Mouse (Mus musculus): ENCODE results near the gene Cyp19a1. TPM values are rescaled to one million over a fixed set of nuclear protein-coding genes. Genes with fewer than 3 reads are reported as not detected.
A peak's percentile ranks its signal among the peaks of the same experiment; 100 is the strongest.

Gene Cyp19a1
- polyA plus RNA-seq, 1 experiment from 2014 or later, result not detected

- H3K27ac ChIP-seq (ENCODE audit: low read depth, low read length), result no peak overlapping the region
- ATAC-seq, result no peak
- H3K4me1 ChIP-seq (replicated peaks; ENCODE audit: control insufficient read depth, insufficient read depth, low read length), result no peaks in the 10 kb centered on the region
- H3K9ac ChIP-seq (ENCODE audit: low read depth, low read length), result no peak overlapping the region
- H3K4me2 ChIP-seq (replicated peaks; ENCODE audit: low read depth), result no peak overlapping the region
- no peaks in the 10 kb centered on the region for H3K36me3 ChIP-seq (ENCODE audit: control insufficient read depth, insufficient read depth)
- 76% methylated on average over 3 of the region's 3 CpGs for WGBS
- H3K4me3 ChIP-seq (ENCODE audit: low read depth, low read length), result no peak overlapping the region
- no peaks in the 10 kb centered on the region for H3K9me3 ChIP-seq (ENCODE audit: control insufficient read depth)
- no peak for TF ChIP-seq CTCF (IDR thresholded peaks at IDR 0.05; ENCODE audit: low read depth)
- H3K27me3 ChIP-seq (replicated peaks; ENCODE audit: control insufficient read depth, insufficient read depth, low read length), result no peaks in the 10 kb centered on the region
These were observed 76.5 kb downstream of the Cyp19a1 start for GRCm38 (mm10) chr9:54191435-54191834.

- Histone ChIP-seq H3K4me2 (replicated peaks; ENCODE audit: low read depth) (no peak overlapping the region), H3K27ac (ENCODE audit: low read depth, low read length) (no peak overlapping the region), H3K9ac (ENCODE audit: low read depth, low read length) (no peak overlapping the region), H3K27me3 (replicated peaks; ENCODE audit: control insufficient read depth, insufficient read depth, low read length) (no peaks in the 10 kb centered on the region), H3K9me3 (ENCODE audit: control insufficient read depth) (no peaks in the 10 kb centered on the region), H3K4me1 (replicated peaks; ENCODE audit: control insufficient read depth, insufficient read depth, low read length) (no peaks in the 10 kb centered on the region), H3K4me3 (ENCODE audit: low read depth, low read length) (no peak overlapping the region), H3K36me3 (ENCODE audit: control insufficient read depth, insufficient read depth) (no peaks in the 10 kb centered on the region)
- no peak for ATAC-seq
- 82% methylated on average over 7 of the region's 7 CpGs for WGBS
- TF ChIP-seq CTCF (IDR thresholded peaks at IDR 0.05; ENCODE audit: low read depth), result no peak
These were observed 85.4 kb downstream of the Cyp19a1 start for GRCm38 (mm10) chr9:54182484-54182883.

- H3K27ac ChIP-seq (ENCODE audit: low read depth, low read length), result no peak overlapping the region
- H3K27me3 ChIP-seq (replicated peaks; ENCODE audit: control insufficient read depth, insufficient read depth, low read length), result no peaks in the 10 kb centered on the region
- H3K4me2 ChIP-seq (replicated peaks; ENCODE audit: low read depth), result no peak overlapping the region
- no peak for ATAC-seq
- no peaks in the 10 kb centered on the region for H3K36me3 ChIP-seq (ENCODE audit: control insufficient read depth, insufficient read depth)
- WGBS, result 15% methylated on average over 2 of the region's 2 CpGs
- peak; percentile 72 for TF ChIP-seq CTCF (IDR thresholded peaks at IDR 0.05; ENCODE audit: low read depth)
- no peak overlapping the region for H3K4me3 ChIP-seq (ENCODE audit: low read depth, low read length)
- H3K9ac ChIP-seq (ENCODE audit: low read depth, low read length), result no peak overlapping the region
- no peaks in the 10 kb centered on the region for H3K4me1 ChIP-seq (replicated peaks; ENCODE audit: control insufficient read depth, insufficient read depth, low read length)
- H3K9me3 ChIP-seq (ENCODE audit: control insufficient read depth), result no peaks in the 10 kb centered on the region
These were observed 86.6 kb downstream of the Cyp19a1 start for GRCm38 (mm10) chr9:54181330-54181729.

GRCm38 (mm10) chr9:54180216-54180615 lies 87.7 kb downstream of the Cyp19a1 start:
- no peaks in the 10 kb centered on the region for H3K27me3 ChIP-seq (replicated peaks; ENCODE audit: control insufficient read depth, insufficient read depth, low read length)
- H3K36me3 ChIP-seq (ENCODE audit: control insufficient read depth, insufficient read depth), result no peaks in the 10 kb centered on the region
- no peak overlapping the region for H3K27ac ChIP-seq (ENCODE audit: low read depth, low read length)
- no peak overlapping the region for H3K4me2 ChIP-seq (replicated peaks; ENCODE audit: low read depth)
- TF ChIP-seq CTCF (IDR thresholded peaks at IDR 0.05; ENCODE audit: low read depth), result no peak
- H3K9ac ChIP-seq (ENCODE audit: low read depth, low read length), result no peak overlapping the region
- H3K4me1 ChIP-seq (replicated peaks; ENCODE audit: control insufficient read depth, insufficient read depth, low read length), result no peaks in the 10 kb centered on the region
- ATAC-seq, result no peak
- H3K4me3 ChIP-seq (ENCODE audit: low read depth, low read length), result no peak overlapping the region
- H3K9me3 ChIP-seq (ENCODE audit: control insufficient read depth), result no peaks in the 10 kb centered on the region
- WGBS, result 76% methylated on average over 17 of the region's 17 CpGs

GRCm38 (mm10) chr9:54169489-54169888 lies 98.4 kb downstream of the Cyp19a1 start:
- Histone ChIP-seq H3K4me3 (ENCODE audit: low read depth, low read length) (no peak overlapping the region), H3K9me3 (ENCODE audit: control insufficient read depth) (no peaks in the 10 kb centered on the region), H3K36me3 (ENCODE audit: control insufficient read depth, insufficient read depth) (no peaks in the 10 kb centered on the region), H3K4me1 (replicated peaks; ENCODE audit: control insufficient read depth, insufficient read depth, low read length) (no peaks in the 10 kb centered on the region), H3K27ac (ENCODE audit: low read depth, low read length) (no peak overlapping the region), H3K4me2 (replicated peaks; ENCODE audit: low read depth) (no peak overlapping the region), H3K27me3 (replicated peaks; ENCODE audit: control insufficient read depth, insufficient read depth, low read length) (no peaks in the 10 kb centered on the region), H3K9ac (ENCODE audit: low read depth, low read length) (no peak overlapping the region)
- peak; percentile 78 for TF ChIP-seq CTCF (IDR thresholded peaks at IDR 0.05; ENCODE audit: low read depth)
- ATAC-seq, result no peak
- 44% methylated on average over 5 of the region's 5 CpGs for whole genome bisulfite sequencing

- no peaks in the 10 kb centered on the region for H3K4me1 ChIP-seq (replicated peaks; ENCODE audit: control insufficient read depth, insufficient read depth, low read length)
- no peak for TF ChIP-seq CTCF (IDR thresholded peaks at IDR 0.05; ENCODE audit: low read depth)
- no peak for ATAC-seq
- H3K27me3 ChIP-seq (replicated peaks; ENCODE audit: control insufficient read depth, insufficient read depth, low read length), result no peaks in the 10 kb centered on the region
- H3K4me3 ChIP-seq (ENCODE audit: low read depth, low read length), result no peak overlapping the region
- WGBS, result 85% methylated on average over 10 of the region's 10 CpGs
- no peaks in the 10 kb centered on the region for H3K9me3 ChIP-seq (ENCODE audit: control insufficient read depth)
- H3K4me2 ChIP-seq (replicated peaks; ENCODE audit: low read depth), result no peak overlapping the region
- H3K9ac ChIP-seq (ENCODE audit: low read depth, low read length), result no peak overlapping the region
- no peaks in the 10 kb centered on the region for H3K36me3 ChIP-seq (ENCODE audit: control insufficient read depth, insufficient read depth)
- H3K27ac ChIP-seq (ENCODE audit: low read depth, low read length), result no peak overlapping the region
These were observed 99.5 kb downstream of the Cyp19a1 start for GRCm38 (mm10) chr9:54168425-54168824.

GRCm38 (mm10) chr9:54163117-54163516 lies 104.8 kb downstream of the Cyp19a1 start:
- ATAC-seq, result no peak
- Histone ChIP-seq H3K4me1 (replicated peaks; ENCODE audit: control insufficient read depth, insufficient read depth, low read length) (no peaks in the 10 kb centered on the region), H3K4me2 (replicated peaks; ENCODE audit: low read depth) (no peak overlapping the region), H3K27me3 (replicated peaks; ENCODE audit: control insufficient read depth, insufficient read depth, low read length) (no peaks in the 10 kb centered on the region), H3K27ac (ENCODE audit: low read depth, low read length) (no peak overlapping the region), H3K4me3 (ENCODE audit: low read depth, low read length) (no peak overlapping the region), H3K9ac (ENCODE audit: low read depth, low read length) (no peak overlapping the region), H3K36me3 (ENCODE audit: control insufficient read depth, insufficient read depth) (no peaks in the 10 kb centered on the region), H3K9me3 (ENCODE audit: control insufficient read depth) (no peaks in the 10 kb centered on the region)
- TF ChIP-seq CTCF (IDR thresholded peaks at IDR 0.05; ENCODE audit: low read depth), result peak; percentile 60
- WGBS, result 72% methylated on average over 5 of the region's 5 CpGs
